In genomic region chr15:81035417-81036162, GRCm38 (mm10) we compare ENCODE assay signal across 12 mouse cellular contexts. TPM values are rescaled to one million over a fixed set of nuclear protein-coding genes. Genes with fewer than 3 reads are reported as not detected.
DNase-seq lines count a peak whose midpoint lies in the region; ATAC-seq lines count a peak whose summit lies in the region.
"Had no signal": no experiment of that assay in that cellular context is flagged by ENCODE, and none has a peak within 500 bp of the region (broad histone marks: within the 10 kb centered on the region; RNA-seq: fewer than 3 reads in every experiment).

No protein-coding gene starts in this region.

- H3K4me3 ChIP-seq in intestine, embryonic 16.5 days (ENCODE audit: low read length) = no peak overlapping the region
- H3K4me3 ChIP-seq: hindbrain, embryonic 15.5 days had no signal

- no peaks in the 10 kb centered on the region for H3K36me3 ChIP-seq in intestine, embryonic 16.5 days (ENCODE audit: control insufficient read depth, insufficient read depth, low read length)
- H3K36me3 ChIP-seq: hindbrain, embryonic 15.5 days had no signal

- H3K27me3 ChIP-seq in intestine, embryonic 16.5 days (replicated peaks; ENCODE audit: control insufficient read depth, insufficient read depth, low read length) = no peaks in the 10 kb centered on the region
- H3K27me3 ChIP-seq: hindbrain, embryonic 15.5 days; Patski had no signal

- no peak overlapping the region for H3K9ac ChIP-seq in intestine, embryonic 16.5 days (ENCODE audit: low read depth, low read length)
- H3K9ac ChIP-seq: hindbrain, embryonic 15.5 days had no signal

- WGBS in intestine, embryonic 16.5 days = 61% methylated on average over 12 of the region's 12 CpGs

- H3K27ac ChIP-seq in intestine, embryonic 16.5 days (ENCODE audit: low read length) = 0 out of 2 replicates have a peak overlapping the region, but pooled peaks have one; percentile 21
- H3K27ac ChIP-seq: hindbrain, embryonic 15.5 days had no signal

- H3K4me1 ChIP-seq in intestine, embryonic 16.5 days (ENCODE audit: control insufficient read depth, insufficient read depth, low read length) = peaks cover 38% of the 10 kb centered on the region

- peak; percentile 46 for ATAC-seq in activated CD4-positive, CD25-positive, alpha-beta regulatory T cell, adult 4 months
- no peak for ATAC-seq in intestine, embryonic 16.5 days
- ATAC-seq: Patski had no signal

- no peaks in the 10 kb centered on the region for H3K9me3 ChIP-seq in intestine, embryonic 16.5 days (ENCODE audit: control insufficient read depth, low read length)
- H3K9me3 ChIP-seq: hindbrain, embryonic 15.5 days had no signal

- H3K4me2 ChIP-seq in intestine, embryonic 16.5 days (ENCODE audit: low read depth, low read length) = no peak overlapping the region
- H3K4me2 ChIP-seq: hindbrain, embryonic 15.5 days had no signal

- DNase-seq in adrenal gland, postnatal 14 days = peak; percentile 30
- no peak for DNase-seq in adrenal gland, adult 18-20 months (ENCODE audit: low spot score in 2 of 2)
- peak; percentile 33 to 44 for DNase-seq in kidney, postnatal 4 days
- no peak for DNase-seq in kidney, adult 18-20 months
- DNase-seq in thymus, postnatal 25 days = no peak
- no peak for DNase-seq in gastrocnemius, postnatal 10 days
- DNase-seq: embryo, embryonic 11 days; left cerebral cortex, postnatal 4 days had no signal

RNA-seq across cellular contexts. Expression of gene Sgsm3, which starts 58.0 kb away (rescaled TPM):
- total RNA-seq in adrenal gland, postnatal 14 days (2021) = 17.3 and 25.8 TPM in 2 replicates
- 10 to 100 TPM; 15.6 to 26.6 TPM for total RNA-seq in adrenal gland, adult 18-20 months (2021)
- polyA plus RNA-seq in activated CD4-positive, CD25-positive, alpha-beta regulatory T cell, adult 4 months (2017; shearing (Covaris generic)) = 1 to 10 TPM; 1.5 to 6.3 TPM
- polyA plus RNA-seq in intestine, embryonic 16.5 days (2015; fragmentation: Nextera tagmentation; extraction: Ambion mirVana) = 30.9 and 33.9 TPM in 2 replicates
- 10 to 100 TPM; 10.6 to 13.6 TPM for total RNA-seq in gastrocnemius, postnatal 10 days (2021)

Comparison
In these comparisons a context has a peak if more than half of its experiments do, and no peak if none do; other contexts are left out.
1. DNase-seq: peak in adrenal gland, postnatal 14 days (single experiment) and kidney, postnatal 4 days (2 of 2); none in adrenal gland, adult 18-20 months (0 of 2), kidney, adult 18-20 months (single experiment), thymus, postnatal 25 days (single experiment) and gastrocnemius, postnatal 10 days (single experiment).